Mouse (Mus musculus): ENCODE results near the gene Kcnj15.

DNA sequence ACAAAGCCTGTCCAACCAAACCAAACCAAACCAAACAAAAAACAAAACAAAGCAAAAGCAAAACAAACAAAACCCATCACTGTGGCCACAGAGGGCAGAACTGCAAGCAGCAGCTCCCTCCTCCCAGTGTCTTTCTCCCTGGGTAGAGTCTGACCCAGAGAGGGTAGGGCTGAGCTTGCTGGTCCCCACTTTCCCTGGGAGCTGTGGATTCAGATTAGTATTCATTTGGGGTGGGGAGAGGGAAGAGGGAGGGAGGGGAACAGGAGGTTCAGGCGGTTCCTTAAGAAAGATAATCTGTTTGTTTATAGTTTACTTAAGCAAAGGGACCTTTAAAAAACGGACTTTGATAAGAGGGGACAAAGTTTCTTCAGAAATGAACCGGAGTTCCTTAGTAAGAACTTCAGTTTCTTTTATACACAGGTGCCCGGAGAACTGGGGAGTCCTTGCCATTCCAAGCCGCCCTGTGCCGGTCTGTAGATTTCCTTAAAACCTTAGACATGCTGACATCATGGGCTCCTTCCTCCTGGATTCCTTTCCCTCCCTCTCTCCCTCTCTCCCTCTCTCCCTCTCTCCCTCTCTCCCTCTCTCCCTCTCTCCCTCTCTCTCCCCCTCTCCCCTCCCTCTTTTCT lies at the start of gene Kcnj15:
- no peak for TF ChIP-seq POLR2A (IDR thresholded peaks at IDR 0.05; ENCODE audit: low read depth, low read length)
- TF ChIP-seq CTCF (IDR thresholded peaks at IDR 0.05; ENCODE audit: borderline replicate concordance, insufficient read depth, low read length): no peak
